Comparison of ENCODE assay signal across 25 mouse cellular contexts in genomic region chr10:67679382-67679781, GRCm38 (mm10).
DNase-seq lines count a peak whose midpoint lies in the region; ATAC-seq and TF ChIP-seq lines count a peak whose summit lies in the region.
"Had no signal": no experiment of that assay in that cellular context is flagged by ENCODE, and none has a peak within 500 bp of the region (broad histone marks: within the 10 kb centered on the region; RNA-seq: fewer than 3 reads in every experiment).

No protein-coding gene starts in this region.

- H3K4me3 ChIP-seq in hindbrain, postnatal 0 days (ENCODE audit: low read length), result no peak overlapping the region
- H3K4me3 ChIP-seq: embryonic facial prominence, embryonic 10.5 days; embryonic facial prominence, embryonic 13.5 days; erythroblast, embryonic 14.5 days; forebrain, embryonic 12.5 days; forebrain, embryonic 15.5 days had no signal

- H3K4me1 ChIP-seq in hindbrain, postnatal 0 days (ENCODE audit: insufficient read depth, low read length), result no peaks in the 10 kb centered on the region
- H3K4me1 ChIP-seq: embryonic facial prominence, embryonic 10.5 days; embryonic facial prominence, embryonic 13.5 days; forebrain, embryonic 12.5 days; forebrain, embryonic 15.5 days had no signal

- no peaks in the 10 kb centered on the region for H3K9me3 ChIP-seq in hindbrain, postnatal 0 days (ENCODE audit: low read length)
- H3K9me3 ChIP-seq: embryonic facial prominence, embryonic 10.5 days; embryonic facial prominence, embryonic 13.5 days; forebrain, embryonic 12.5 days; forebrain, embryonic 15.5 days had no signal

- 92% methylated on average over 4 of the region's 4 CpGs for WGBS in hindbrain, postnatal 0 days

- DNase-seq in spleen, adult 12 weeks (ENCODE audit: low spot score), result peak; percentile 3
- DNase-seq in spleen, postnatal 4 days (ENCODE audit: low spot score in 2 of 2), result no peak
- DNase-seq in B cell, adult 2 months, result peak; percentile 54 to 65
- DNase-seq in spleen, postnatal 36 days (ENCODE audit: low spot score in 2 of 2), result peak; percentile 45 to 59
- no peak for DNase-seq in hindbrain, postnatal 0 days (ENCODE audit: low spot score)
- no peak for DNase-seq in layer of hippocampus, adult 8-10 months (ENCODE audit: low spot score in 2 of 2)
- DNase-seq: adrenal gland, adult 8-10 months; adrenal gland, postnatal 25 days; cerebellum, adult 11-12 months; cerebellum, adult 8-10 months; cerebellum, postnatal 10 days; cerebellum, postnatal 36 days; embryo, embryonic 11 days; gastrocnemius, postnatal 25 days; heart, postnatal 36 days had no signal

- H3K27me3 ChIP-seq in hindbrain, postnatal 0 days (ENCODE audit: insufficient read depth, low read length), result no peaks in the 10 kb centered on the region
- H3K27me3 ChIP-seq: embryonic facial prominence, embryonic 13.5 days; forebrain, embryonic 12.5 days; forebrain, embryonic 15.5 days had no signal

- no peaks in the 10 kb centered on the region for H3K36me3 ChIP-seq in hindbrain, postnatal 0 days (ENCODE audit: insufficient read depth, low read length)
- H3K36me3 ChIP-seq: embryonic facial prominence, embryonic 10.5 days; embryonic facial prominence, embryonic 13.5 days; forebrain, embryonic 12.5 days; forebrain, embryonic 15.5 days had no signal

- peak; percentile 52 for ATAC-seq in granulocyte monocyte progenitor cell, adult 5-6 weeks (replicated peaks; ENCODE audit: poor library complexity, severe bottlenecking)
- ATAC-seq in hindbrain, postnatal 0 days, result no peak
- ATAC-seq: activated CD4-positive, CD25-positive, alpha-beta regulatory T cell, adult 4 months; CD4-positive, CD25-positive, alpha-beta regulatory T cell, adult 4 months; forebrain, embryonic 15.5 days had no signal

- no peak overlapping the region for H3K4me2 ChIP-seq in hindbrain, postnatal 0 days (ENCODE audit: low read depth, low read length)
- H3K4me2 ChIP-seq: embryonic facial prominence, embryonic 13.5 days; forebrain, embryonic 12.5 days; forebrain, embryonic 15.5 days; heart, embryonic 11.5 days; hindbrain, embryonic 14.5 days had no signal

- no peak overlapping the region for H3K9ac ChIP-seq in hindbrain, postnatal 0 days (replicated peaks; ENCODE audit: low read length)
- H3K9ac ChIP-seq: embryonic facial prominence, embryonic 13.5 days; forebrain, embryonic 12.5 days; forebrain, embryonic 15.5 days; hindbrain, embryonic 14.5 days had no signal

- TF ChIP-seq CTCF in hindbrain, postnatal 0 days (IDR thresholded peaks at IDR 0.05; ENCODE audit: low read depth), result no peak

- H3K27ac ChIP-seq in hindbrain, postnatal 0 days, result no peak overlapping the region
- H3K27ac ChIP-seq: embryonic facial prominence, embryonic 10.5 days; embryonic facial prominence, embryonic 13.5 days; forebrain, embryonic 12.5 days; forebrain, embryonic 15.5 days; hindbrain, embryonic 14.5 days had no signal

Comparison
In these comparisons a context has a peak if more than half of its experiments do, and no peak if none do; other contexts are left out.
1. DNase-seq: peak in spleen, adult 12 weeks (single experiment), B cell, adult 2 months (2 of 2) and spleen, postnatal 36 days (2 of 2); none in spleen, postnatal 4 days (0 of 2), hindbrain, postnatal 0 days (single experiment) and layer of hippocampus, adult 8-10 months (0 of 2).